Mouse (Mus musculus) ES-E14 (cell line): ENCODE results near the gene Dnm2. TPM values are rescaled to one million over a fixed set of nuclear protein-coding genes. Genes with fewer than 3 reads are reported as not detected.

Experiments used
- DNase-seq: peaks from one replicate; pipeline ENCODE4 v3.0.0-alpha.2; 2013; ENCODE audit warnings: low read depth, low spot score
- H3K27ac ChIP-seq: 2 replicates; pipeline ENCODE4 v1.5.1; 2012; ENCODE audit warnings: low read depth, mild to moderate bottlenecking, low read length, moderate library complexity, mixed read lengths; ENCODE audit not compliant: poor library complexity, insufficient read depth, severe bottlenecking
- H3K36me3 ChIP-seq: 2 replicates; pipeline ENCODE4 v1.6.1; 2012; ENCODE audit warnings: mild to moderate bottlenecking, low read length, moderate library complexity, mixed read lengths; ENCODE audit not compliant: control insufficient read depth, poor library complexity, insufficient read depth, severe bottlenecking
- H3K4me1 ChIP-seq, 2 experiments: fragments of 150-350 bp in 1 of 2; sonication (generic) in 1 of 2; 2 replicates each; pipeline ENCODE4 v1.6.1; 2012; ENCODE audit warnings: low read length in 2 of 2, mild to moderate bottlenecking in 1 of 2, mixed read lengths in 1 of 2; ENCODE audit not compliant: control insufficient read depth in 2 of 2, insufficient read depth in 2 of 2, poor library complexity in 1 of 2
- H3K4me3 ChIP-seq, 2 experiments: fragments of 150-350 bp in 1 of 2; sonication (generic) in 1 of 2; 2 replicates each; pipeline ENCODE4 v1.5.1; 2012; ENCODE audit warnings: low read length in 2 of 2, low read depth in 1 of 2, mild to moderate bottlenecking in 1 of 2, mixed read lengths in 1 of 2; ENCODE audit not compliant: insufficient read depth in 1 of 2, poor library complexity in 1 of 2, severe bottlenecking in 1 of 2
- H3K9ac ChIP-seq: 2 replicates; pipeline ENCODE4 v1.6.1; 2012; ENCODE audit warnings: low read depth, mild to moderate bottlenecking, low read length, mixed read lengths; ENCODE audit not compliant: poor library complexity, insufficient read depth, severe bottlenecking
- H3K9me3 ChIP-seq: fragments of 150-350 bp; sonication (generic); 2 replicates; pipeline ENCODE4 v1.6.1; 2012; ENCODE audit warnings: low read depth, mild to moderate bottlenecking, low read length; ENCODE audit not compliant: control insufficient read depth, insufficient read depth
- CHD2 ChIP-seq: IDR thresholded peaks from 2 replicates; pipeline ENCODE4 v1.6.1; 2014; ENCODE audit warnings: mild to moderate bottlenecking, low read depth, low read length, inconsistent platforms
- HCFC1 ChIP-seq: IDR thresholded peaks from 2 replicates; pipeline ENCODE4 v1.6.1; 2012; ENCODE audit warnings: low read length, inconsistent platforms, borderline replicate concordance; ENCODE audit not compliant: insufficient read depth
- MAFK ChIP-seq: IDR thresholded peaks from 2 replicates; pipeline ENCODE4 v1.6.1; 2014; ENCODE audit warnings: mild to moderate bottlenecking, low read depth, low read length, inconsistent platforms; ENCODE audit not compliant: insufficient read depth
- ZC3H11A ChIP-seq: IDR thresholded peaks from 2 replicates; pipeline ENCODE4 v1.6.1; 2012; ENCODE audit warnings: low read depth, mild to moderate bottlenecking, inconsistent platforms, low read length, borderline replicate concordance
- ZNF384 ChIP-seq: IDR thresholded peaks from 2 replicates; pipeline ENCODE4 v1.6.1; 2012; ENCODE audit warnings: low read depth, low read length, inconsistent platforms
- in situ Hi-C, 2 experiments: fragments of 600-800 bp; cut with MboI; formaldehyde crosslinking; loops; one replicate each; pipeline ENCODE4 v1.15.1; 2025; ENCODE audit warnings: low sequenced_read_pairs in 2 of 2, inconsistent platforms in 1 of 2; ENCODE audit not compliant: unreplicated experiment in 2 of 2
- total RNA-seq: library from RNA; depleted of rRNA; stranded (reverse); fragments of 300-350 nt; gene quantifications from 2 replicates; pipeline ENCODE4 v1.2.3, GENCODE M21; 2012

The Dnm2 gene
- total RNA-seq, 1 experiment = 69.6 TPM

GRCm38 (mm10) chr9:21508871-21509404 is 84.2 kb downstream of the Dnm2 start:
- no peak for DNase-seq
- Histone ChIP-seq H3K27ac (no peak overlapping the region; the same call in 1 of the 2 replicates), H3K9ac (peak overlapping the region; percentile 99; the same call in 1 of the 2 replicates), H3K36me3 (peaks cover 49% of the 10 kb centered on the region), H3K4me3 (peak overlapping the region; percentile 88 to 99), H3K9me3 (no peaks in the 10 kb centered on the region), H3K4me1 (peaks cover 0 to 8% of the 10 kb centered on the region in 2 experiments; a peak in 1 of 4 replicates)
- TF ChIP-seq CHD2 (no peak), MAFK (no peak), HCFC1 (no peak), ZNF384 (no peak), ZC3H11A (no peak)
- in situ Hi-C loops = no loop called here

GRCm38 (mm10) chr9:21509772-21510688 is 85.3 kb downstream of the Dnm2 start, which contains the start of gene Tmed1:
Gene Tmed1, minus strand, starts transcription at chr9:21510252.
- H3K4me3 ChIP-seq = peak within 1 kb of the TSS; percentile 88 to 99
- peaks cover 40% of the 10 kb centered on the region for H3K36me3 ChIP-seq
- no peak for TF ChIP-seq MAFK
- TF ChIP-seq HCFC1 = peak; percentile 74
- in situ Hi-C loops = no loop called here
- peak within 1 kb of the TSS; percentile 96 for H3K27ac ChIP-seq
- DNase-seq = peak; percentile 94
- no peaks in the 10 kb centered on the region for H3K9me3 ChIP-seq
- peak within 1 kb of the TSS; percentile 99 for H3K9ac ChIP-seq
- peaks cover 0 to 8% of the 10 kb centered on the region in 2 experiments; a peak in 1 of 4 replicates for H3K4me1 ChIP-seq

GRCm38 (mm10) chr9:21510689-21511015 is 85.9 kb downstream of the Dnm2 start:
- TF ChIP-seq MAFK (peak; percentile 71), HCFC1 (no peak)
- no peak overlapping the region; the same call in 1 of the 2 replicates for H3K27ac ChIP-seq
- peaks cover 33% of the 10 kb centered on the region for H3K36me3 ChIP-seq
- H3K4me3 ChIP-seq = peak overlapping the region; percentile 78 to 88
- no peaks in the 10 kb centered on the region for H3K9me3 ChIP-seq
- no peak for DNase-seq
- in situ Hi-C loops = no loop called here
- peaks cover 0 to 8% of the 10 kb centered on the region in 2 experiments; a peak in 1 of 4 replicates for H3K4me1 ChIP-seq
- H3K9ac ChIP-seq = peak overlapping the region; percentile 83

GRCm38 (mm10) chr9:21511052-21511451 is 86.3 kb downstream of the Dnm2 start:
- no peak overlapping the region; the same call in 1 of the 2 replicates for H3K27ac ChIP-seq
- no peak for TF ChIP-seq ZC3H11A
- TF ChIP-seq CHD2 = no peak
- TF ChIP-seq ZNF384 = no peak
- no peak for TF ChIP-seq HCFC1
- no peak for TF ChIP-seq MAFK
- peak overlapping the region; percentile 78 to 88 for H3K4me3 ChIP-seq
- H3K9ac ChIP-seq = peak overlapping the region; percentile 83
- peaks cover 0 to 10% of the 10 kb centered on the region in 2 experiments; a peak in 1 of 4 replicates for H3K4me1 ChIP-seq
- no peak for DNase-seq
- H3K36me3 ChIP-seq = peaks cover 30% of the 10 kb centered on the region
- H3K9me3 ChIP-seq = no peaks in the 10 kb centered on the region
- in situ Hi-C loops = no loop called here
